Mouse (Mus musculus) retina, postnatal 7 days (tissue): ENCODE measurements around the gene Slc22a13.
A peak's percentile ranks its signal among the peaks of the same experiment; 100 is the strongest.

Source experiments
- DNase-seq: peaks from one replicate; pipeline ENCODE4 v3.0.0-alpha.2; 2012; ENCODE audit warnings: low read depth, low spot score

The Slc22a13 gene

DNA sequence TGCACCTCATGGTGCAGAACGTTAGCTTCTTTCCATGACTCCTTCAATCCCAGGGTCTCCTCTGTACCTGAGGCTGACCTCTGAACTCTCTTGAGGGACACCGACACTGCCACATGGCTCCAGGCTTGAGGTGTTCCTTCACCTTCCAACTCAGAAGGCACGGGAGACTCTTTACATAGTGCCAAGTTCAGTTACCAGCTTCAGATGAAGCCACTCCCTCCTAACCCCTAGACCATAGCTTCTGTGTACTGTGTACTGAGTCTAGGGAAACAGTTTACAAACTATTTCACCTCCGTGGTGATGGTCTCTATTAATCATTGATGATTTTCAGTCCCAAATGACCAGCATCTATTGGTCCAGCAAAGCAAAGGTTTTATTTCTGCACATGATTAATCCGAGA is 7.2 kb downstream of the Slc22a13 start:
- no peak for DNase-seq

DNA sequence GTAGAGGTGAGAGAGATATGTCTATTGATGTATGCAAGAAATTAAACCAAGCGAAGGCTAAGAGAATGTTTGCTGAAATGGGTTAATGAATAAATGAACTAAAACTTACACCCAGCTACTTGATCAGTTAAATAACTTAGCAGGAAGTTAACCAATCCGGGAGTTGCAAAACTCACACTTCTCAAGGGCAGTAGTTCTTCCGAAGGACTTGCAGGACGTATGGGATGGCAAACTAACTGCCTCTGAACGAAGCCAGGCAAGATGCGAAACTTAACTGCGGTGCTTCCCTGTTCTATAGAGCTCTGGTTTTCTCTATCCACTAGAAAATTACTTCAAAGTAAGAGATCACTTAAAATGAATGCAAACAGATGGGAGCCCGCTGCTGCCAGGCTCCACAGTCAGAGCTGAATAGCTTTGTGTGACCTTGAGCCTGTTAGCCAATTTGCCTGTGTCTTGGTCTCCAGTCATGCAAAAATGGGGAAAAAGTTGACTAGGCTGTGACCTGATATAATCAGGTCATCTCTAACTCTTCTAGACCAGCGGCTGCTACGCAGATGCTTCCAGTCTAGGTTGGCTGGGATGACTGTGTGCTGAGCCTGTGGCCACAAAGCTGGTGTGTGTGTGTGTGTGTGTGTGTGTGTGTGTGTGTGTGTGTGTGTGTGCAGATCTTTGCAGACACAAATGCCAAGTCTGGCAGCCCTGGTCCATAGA is 9.6 kb downstream of the Slc22a13 start:
- DNase-seq = no peak

DNA sequence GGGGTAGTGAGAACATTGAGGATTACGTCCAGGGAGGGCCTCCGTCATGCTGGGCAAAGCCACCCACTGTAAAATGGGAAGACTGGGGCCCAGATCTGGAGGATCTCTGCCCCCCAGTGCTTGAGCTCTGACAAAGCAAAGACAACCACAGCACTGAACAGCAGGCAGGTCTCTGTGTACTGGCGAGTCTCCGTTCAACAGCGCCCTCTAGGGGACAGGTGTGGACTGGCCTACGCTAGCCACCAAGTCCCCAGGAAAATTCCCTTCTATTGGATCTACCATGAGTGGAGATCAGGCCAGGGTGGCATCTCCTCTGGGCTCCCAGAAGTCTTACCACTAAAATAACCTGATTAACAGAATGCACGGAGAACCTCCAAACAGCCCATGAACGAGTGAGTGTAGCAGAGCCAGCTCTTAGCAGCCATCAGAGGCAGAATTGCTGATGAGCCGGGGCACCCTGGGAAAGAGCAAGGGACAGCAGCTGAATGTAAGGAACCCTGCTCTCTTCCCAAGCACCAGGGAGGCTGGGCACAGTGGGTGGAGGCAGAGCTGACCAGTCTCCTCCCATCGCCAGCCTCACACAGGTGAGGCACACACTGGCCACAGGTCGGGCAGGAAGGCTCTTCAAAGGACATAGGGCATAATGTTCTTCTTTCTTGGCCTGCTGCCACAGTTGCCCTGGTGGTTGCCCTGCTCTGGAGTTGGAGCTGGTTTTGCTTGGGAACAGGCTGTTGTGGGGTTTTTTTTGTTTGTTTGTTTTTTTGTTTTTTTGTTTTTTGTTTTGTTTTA is 16.5 kb downstream of the Slc22a13 start:
- DNase-seq = peak; percentile 23

DNA sequence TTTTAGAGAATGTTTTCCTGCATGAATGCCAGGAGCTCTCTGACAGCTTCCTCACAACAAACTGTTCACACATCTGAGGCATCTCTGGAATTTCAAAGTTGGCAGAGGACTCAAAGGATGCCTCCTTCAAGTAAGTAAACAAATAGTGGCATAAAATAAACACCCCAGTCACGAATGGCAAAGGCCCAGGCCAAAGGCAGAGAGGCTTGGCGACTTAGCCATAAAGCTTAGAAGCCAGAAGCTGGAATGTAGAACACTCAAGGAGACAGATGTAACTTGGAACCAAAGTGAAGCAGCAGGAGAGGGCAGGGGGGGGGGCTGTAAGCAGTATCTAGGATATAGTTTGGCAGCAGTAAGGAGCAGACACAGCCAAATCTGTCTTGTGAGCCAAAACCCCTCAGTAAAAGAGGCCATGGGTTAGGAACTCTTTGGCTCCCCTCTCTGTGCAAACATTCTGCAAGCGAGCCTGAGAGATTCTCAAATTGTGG is 27.6 kb downstream of the Slc22a13 start:
- no peak for DNase-seq

DNA sequence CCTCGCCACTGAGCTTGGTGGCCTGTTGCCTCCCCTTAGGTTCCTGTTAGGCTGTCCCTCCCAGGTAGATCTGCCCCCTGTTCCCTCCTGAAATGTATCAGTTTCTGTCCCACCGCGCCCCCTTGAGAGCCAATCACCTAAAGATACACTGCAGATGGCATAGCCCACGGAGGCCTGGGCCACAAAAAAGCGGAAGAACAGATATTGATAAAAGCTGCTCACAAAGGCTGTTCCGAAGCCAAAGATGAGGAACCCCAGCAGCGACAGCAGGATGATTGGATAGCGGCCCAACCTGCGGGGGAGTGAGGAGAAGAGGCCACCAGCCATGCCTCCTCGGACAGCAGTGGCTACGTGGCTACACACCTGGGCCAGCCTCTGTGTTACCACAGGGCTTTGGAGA is 29.6 kb downstream of the Slc22a13 start:
- DNase-seq = no peak

DNA sequence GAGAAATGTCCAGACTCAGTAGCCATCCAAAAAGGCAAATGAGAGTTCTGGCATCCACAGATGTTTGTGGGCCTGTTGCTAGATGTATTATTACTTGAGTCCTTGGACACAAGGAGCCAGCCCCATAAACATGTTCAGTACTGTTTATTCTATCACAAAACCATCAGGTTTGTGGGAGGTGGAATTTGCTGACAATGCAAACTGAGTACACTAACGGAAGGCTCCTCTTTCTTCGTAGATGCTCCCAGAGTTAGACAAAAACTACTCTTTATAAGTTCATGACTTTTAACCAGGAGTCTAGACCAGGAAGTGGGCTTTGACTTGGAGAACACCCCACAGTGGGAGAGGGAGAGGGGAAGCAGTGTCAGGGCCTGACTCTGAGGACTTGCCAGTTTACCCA is 41.3 kb downstream of the Slc22a13 start:
- DNase-seq = no peak

DNA sequence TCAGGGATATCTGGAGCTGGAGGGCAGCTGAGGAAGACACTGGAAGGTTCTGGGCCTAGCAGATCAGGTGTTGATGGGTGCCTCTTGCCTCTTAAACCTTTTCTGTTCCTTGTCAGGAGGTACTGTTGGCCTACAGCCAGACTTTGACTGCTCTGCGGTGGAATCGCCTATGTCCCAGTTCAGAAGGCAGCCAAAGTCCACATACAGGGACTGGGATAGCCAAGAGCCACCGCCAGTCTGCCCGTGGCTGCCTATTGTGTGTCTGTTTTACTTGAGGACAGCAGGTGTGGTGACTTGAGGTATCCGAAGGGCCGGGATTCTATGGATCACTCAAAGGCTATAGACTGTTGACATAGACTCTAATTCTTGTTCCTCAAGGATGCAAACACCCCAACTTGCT is 43.4 kb downstream of the Slc22a13 start:
- DNase-seq = no peak

DNA sequence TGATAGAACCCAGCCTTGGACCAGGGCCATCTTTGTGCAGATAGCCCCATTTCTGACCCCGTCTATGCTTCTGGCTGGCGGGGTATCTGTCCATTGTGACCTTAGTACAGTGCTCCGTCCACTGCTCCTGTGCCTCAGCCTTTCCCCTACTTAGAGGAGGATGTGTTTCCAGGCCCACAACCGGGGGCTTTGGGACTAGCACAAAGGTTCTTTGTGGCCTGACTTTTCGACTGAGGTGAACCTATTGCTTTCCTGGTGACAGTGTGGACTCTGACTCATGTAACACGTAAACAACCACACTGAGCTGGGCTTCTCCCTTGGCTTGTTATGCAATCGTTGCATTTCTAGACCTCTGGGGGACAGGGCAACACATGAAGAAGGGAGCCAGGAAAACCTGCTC is 44.2 kb downstream of the Slc22a13 start:
- no peak for DNase-seq

DNA sequence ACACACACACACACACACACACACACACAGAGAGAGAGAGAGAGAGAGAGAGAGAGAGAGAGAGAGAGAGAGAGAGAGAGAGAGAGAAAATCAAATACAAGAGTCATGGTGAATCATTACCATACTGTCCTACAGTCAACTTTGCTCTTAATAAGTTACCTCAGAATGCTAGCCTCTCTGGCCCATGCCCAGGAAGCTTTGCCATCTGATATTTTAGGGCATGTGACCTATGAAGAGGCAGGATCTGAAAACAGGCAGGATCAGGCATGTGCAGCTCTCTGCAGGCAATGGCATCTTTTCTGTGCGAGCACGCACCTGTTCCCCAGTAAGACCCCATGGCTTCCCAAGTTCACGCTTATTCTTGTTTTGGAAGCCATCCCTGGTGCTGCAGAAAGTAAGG is 48.2 kb downstream of the Slc22a13 start:
- DNase-seq = no peak

DNA sequence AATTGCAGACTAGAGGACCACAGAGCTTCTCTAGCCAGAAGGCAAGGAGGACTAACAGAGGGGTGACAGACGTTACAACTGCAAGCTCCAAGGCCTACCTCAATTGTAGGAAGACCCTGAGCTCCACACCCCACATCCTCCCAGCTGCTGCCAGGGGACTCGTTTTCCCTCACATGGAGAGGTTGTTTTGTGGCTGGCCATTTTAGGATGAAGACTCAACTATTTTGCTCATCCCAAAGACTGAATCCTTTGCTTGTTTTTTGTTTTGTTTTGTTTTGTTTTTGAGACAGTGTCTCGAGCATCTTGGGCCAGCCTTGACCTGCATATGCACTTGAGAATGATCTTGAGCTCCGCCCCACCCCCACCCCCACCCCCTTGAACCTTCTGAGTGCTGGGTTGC is 50.0 kb downstream of the Slc22a13 start, which contains the start of gene Gm47289:
Gm47289 (plus strand) TSS at position 301 of the 400 bp plus-strand sequence.
- DNase-seq = no peak

DNA sequence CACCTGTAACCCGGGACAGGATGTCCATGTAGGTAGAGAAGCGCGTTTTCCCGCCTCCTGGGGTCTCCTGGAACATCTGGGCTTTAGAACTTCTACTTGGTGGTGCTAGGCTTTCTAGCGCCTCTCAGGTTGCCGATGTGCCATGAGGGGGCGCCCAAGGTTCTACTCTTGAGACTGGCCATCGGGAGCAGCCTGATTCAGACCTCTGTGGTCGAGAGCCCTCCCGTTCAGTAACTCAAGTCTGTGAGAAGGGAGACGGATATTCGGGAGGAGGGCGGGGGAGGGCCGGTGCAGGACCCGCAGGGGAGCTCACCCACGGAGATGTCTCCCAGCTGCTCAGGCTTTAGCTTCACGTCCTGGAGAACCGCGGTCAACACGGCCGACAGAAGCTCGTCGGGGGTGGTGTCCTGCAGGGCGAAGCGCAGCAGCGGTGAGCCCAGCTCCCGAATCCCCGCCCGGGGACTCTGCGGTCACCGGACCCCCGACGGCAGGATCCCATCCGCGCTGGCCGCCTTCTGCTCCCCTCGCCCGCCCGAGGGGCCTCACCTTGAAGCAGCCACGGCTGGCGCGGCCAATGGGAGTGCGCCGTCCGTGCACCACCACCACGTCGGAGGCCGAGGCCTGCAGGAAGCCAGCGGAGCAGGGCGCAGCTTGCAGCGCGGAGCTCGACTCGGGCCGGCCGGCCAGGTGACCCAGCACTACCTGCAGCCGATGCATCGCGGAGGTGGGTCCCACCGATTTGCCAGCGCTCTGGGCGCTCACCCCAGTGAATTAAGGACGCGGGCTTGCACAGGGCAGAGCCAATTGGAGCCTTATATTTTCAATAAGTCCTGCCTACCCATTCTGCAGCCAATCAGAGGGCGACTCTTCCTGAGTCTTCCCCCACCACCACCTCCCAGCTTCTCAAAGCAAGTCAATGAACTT is 52.4 kb downstream of the Slc22a13 start, which contains the start of gene Acaa1b:
Acaa1b (minus strand) TSS at position 816 of the 924 bp plus-strand sequence.
- DNase-seq = peak; percentile 61

DNA sequence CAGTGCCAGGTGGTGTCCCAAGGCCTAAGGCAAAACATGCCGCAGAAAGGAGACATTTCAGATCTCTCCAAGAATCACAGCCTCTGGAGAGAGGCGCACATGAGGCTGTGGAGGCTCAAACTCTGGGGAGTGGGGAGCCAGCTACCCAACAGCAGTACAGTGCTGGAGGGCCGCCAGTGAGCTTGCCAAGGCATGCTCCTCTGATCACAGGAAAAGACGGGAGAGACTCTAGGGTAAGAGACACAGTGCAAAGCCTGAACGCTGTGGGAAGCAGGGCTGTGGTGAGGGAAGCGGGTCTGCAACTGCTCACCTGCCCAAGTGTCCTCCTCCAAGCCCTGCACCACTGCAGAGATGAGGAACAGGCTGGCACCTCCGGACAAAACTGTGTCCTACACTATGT is 53.1 kb downstream of the Slc22a13 start:
- no peak for DNase-seq

DNA sequence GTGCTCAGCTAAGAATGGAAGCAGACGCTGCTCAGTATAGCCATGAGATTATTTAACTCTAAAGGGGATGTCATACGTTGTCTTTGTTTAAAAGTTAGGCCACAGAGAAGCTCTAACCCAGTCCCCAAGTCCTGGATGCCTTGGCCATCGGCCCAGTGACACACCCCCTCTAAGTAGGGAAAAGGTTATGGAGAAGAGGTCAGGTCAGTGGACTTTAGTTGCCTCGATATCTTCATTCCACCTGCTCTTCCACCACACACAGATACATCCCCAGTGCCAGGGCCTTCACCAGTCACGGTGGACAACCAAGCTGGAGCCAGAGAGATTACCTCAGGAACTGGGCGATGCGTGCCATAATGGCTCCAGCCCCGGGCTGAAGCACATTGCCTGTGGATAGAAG is 53.5 kb downstream of the Slc22a13 start:
- no peak for DNase-seq

DNA sequence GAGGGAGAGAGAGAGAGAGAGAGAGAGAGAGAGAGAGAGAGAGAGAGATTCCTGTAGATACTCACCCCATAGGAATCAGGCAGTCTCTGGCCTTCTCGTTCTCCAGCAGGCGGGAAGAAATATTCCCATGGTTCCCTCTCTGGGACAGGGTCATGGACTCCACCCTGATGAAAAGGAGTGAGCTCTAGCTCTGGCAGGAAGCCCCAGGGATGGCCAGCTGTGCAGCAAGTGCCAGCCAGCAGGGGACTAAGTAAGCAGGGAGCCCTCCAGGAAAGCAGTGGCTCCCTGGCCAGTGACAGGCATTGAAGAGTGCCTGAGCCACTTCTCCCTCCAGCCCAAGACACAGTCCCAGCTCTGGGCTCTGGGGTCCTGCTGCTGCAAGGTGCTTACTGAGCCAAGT is 57.1 kb downstream of the Slc22a13 start:
- DNase-seq = no peak

DNA sequence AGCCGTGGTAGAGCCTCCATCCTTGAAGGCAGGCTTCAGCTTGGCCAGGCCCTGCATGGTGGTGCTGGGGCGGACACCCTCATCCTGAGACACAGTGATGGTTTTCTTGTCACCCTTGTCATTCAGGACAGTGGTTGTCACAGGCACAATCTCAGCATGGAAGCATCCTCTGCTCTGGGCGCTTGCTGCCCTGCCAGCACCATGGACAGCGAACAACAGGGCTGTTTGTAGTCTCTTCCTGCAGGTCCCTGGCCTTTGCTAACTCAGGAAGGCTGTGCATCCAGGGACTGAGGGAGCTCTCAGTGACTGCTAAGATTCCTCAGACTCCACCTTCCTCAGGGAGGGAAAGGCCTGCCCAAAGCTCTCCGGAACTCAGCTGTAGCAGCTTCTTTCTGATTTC is 59.3 kb downstream of the Slc22a13 start:
- no peak for DNase-seq

DNA sequence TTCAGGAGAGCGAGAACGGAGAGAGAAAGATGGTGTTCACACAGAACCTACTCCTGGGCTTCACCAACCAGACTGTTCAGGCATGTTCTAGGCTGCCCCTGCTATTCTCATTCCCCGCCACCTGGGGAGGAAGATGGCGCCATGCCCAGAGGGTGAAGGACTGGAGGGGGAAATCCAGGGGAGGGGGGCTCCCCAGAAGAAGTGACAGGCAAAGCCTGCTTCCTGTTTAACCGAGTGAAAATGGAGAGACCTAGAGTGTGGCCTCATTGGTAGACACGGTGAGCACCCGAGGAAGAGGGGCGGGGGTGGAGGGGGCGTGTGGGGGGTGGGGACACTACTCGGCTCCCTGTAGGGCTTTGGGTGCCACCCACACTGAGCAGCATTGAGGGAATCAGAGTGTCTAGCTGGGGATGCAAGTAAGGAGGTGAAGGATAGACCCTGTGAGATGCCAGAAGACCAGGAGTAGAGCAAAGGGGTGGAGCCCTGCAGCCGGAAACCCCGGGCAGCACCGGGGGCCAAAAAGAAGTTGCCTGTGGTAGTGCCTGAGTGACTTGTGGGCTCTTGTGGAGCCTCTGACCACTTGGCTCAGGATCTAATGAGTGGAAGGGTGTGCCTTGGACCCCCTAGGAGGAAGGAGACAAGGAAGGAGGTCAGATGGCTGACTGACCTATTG is 62.7 kb downstream of the Slc22a13 start:
- no peak for DNase-seq

DNA sequence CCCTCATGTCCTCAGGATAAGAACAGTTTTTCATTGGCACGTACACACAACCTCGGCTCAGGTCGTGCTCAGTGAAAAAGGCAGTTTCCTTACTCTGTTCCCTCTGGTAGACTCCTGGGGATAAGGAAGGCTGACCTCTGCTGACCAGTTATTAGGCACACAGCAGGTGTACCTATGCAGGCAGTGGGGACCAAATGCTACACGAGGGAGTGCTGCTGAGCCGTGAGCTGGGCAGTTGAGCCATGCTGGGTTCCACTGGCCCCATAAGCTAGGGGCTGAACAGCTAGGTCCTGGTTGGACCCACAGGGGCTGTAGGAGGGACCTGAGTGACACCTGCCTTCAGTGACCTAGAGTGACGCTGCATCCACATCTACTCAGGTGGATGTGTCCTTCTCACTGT is 63.3 kb downstream of the Slc22a13 start:
- DNase-seq = no peak

DNA sequence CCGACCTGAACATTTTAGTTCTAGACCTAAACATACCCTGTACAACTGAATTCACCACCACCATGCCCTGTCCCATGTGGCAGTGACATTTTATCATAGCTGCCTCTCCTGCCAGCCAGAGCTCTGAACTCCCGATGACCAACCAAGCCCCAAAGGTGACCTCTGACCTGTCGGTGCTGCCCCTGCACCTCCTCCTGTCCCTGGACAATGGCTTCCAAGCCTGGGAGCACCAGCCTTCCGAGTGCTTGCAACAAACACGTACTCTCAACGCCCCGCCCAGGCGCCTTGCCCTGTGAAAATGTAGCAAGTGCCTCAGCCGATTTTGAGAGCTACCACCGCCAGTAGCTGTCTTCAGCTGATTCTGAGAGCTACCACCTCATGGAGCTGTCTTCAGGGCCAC is 63.8 kb downstream of the Slc22a13 start:
- DNase-seq = no peak

DNA sequence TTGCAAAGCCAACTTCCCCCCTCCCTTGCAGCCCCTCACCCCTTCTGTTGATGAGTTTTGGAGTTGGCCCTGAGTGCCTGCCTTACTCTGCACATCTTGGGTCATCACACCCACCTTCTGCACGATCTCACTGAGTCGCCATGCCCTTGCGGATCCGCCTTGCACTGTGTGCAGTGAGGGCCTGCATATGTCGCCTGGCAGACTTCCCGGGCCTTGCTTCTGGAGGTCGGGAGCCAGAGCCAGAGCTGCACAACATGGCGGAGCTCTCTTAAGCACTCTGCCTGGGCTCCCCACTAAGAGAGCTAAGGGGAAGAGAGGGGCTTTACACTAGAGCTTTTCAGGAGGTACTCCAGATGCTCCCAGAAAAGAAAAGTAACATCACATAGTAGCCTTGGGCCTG is 64.2 kb downstream of the Slc22a13 start:
- no peak for DNase-seq

DNA sequence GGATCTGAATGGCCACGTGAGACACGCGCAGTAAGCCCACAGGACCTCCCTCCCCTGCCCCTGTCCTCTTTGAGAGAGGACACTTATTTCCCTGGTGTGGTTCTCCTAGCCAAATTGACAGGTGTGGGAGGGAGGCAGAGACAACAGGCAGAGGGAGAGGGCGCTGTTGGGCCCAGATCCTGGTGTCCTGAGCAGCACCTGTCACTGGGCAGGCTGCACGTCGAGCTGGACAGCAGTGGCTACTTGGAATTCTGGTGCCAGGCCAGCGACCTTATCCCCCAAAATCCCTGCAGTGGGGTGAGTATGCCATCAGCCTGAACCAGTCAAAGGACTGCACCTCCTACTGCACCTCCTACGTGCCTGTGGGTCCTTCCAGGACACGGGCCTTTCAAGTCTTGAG is 65.5 kb downstream of the Slc22a13 start:
- DNase-seq = no peak
